Mouse (Mus musculus) stomach, postnatal 0 days (tissue): ENCODE measurements around the gene Hist1h3g.

ENCODE experiments used
- CTCF ChIP-seq: IDR thresholded peaks from 2 replicates; pipeline ENCODE4 v1.5.1; 2016; ENCODE audit warnings: antibody characterized with exemption, low read depth, mild to moderate bottlenecking, moderate library complexity
- EP300 ChIP-seq: optimal IDR thresholded peaks from 2 replicates; pipeline ENCODE3; 2016; ENCODE audit warnings: antibody characterized with exemption

GRCm38 (mm10) chr13:23518885-23519284, 16.3 kb upstream of the Hist1h3g start:
- no peak for TF ChIP-seq CTCF
- TF ChIP-seq EP300 = no peak
